Mouse (Mus musculus): ENCODE measurements around the gene Irf2. TPM values are rescaled to one million over a fixed set of nuclear protein-coding genes. Genes with fewer than 3 reads are reported as not detected.

Gene Irf2
- polyA plus RNA-seq, 1 experiment from 2014 or later = 27.0 TPM

DNA sequence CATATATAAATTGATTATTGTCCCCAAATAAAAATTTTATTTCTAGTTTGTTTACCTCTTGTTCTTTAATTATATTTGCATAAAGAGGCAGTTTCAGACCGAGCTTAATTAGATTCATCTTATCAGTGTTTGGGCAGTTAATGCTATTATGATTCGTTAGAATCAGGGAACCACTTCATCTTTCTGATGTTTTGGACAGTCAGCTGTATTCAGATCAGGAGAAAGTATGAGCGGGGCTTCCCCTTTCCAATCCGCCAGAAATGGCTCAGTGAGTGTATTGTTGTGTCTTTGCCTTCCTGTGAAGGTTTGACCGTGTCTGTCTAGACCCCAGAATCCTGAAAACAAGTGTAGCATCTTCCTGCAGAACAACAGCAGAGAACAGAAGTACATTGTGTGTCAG lies 97.4 kb downstream of the Irf2 start:
- H3K36me3 ChIP-seq (ENCODE audit: control insufficient read depth, insufficient read depth, low read length) = no peaks in the 10 kb centered on the region
- no peaks in the 10 kb centered on the region for H3K27me3 ChIP-seq (ENCODE audit: control insufficient read depth, insufficient read depth, low read length)
- TF ChIP-seq CTCF (IDR thresholded peaks at IDR 0.05; ENCODE audit: low read depth) = no peak
- no peak overlapping the region for H3K4me3 ChIP-seq (ENCODE audit: low read depth, low read length)
- H3K4me2 ChIP-seq (replicated peaks; ENCODE audit: low read depth) = no peak overlapping the region
- ATAC-seq (ENCODE audit: low FRiP score, low TSS enrichment) (no peak), DNase-seq (ENCODE audit: low spot score) (no peak)
- H3K9ac ChIP-seq (ENCODE audit: low read length) = no peak overlapping the region
- H3K27ac ChIP-seq (replicated peaks) = no peak overlapping the region
- WGBS = 77% methylated on average over 5 of the region's 5 CpGs
- H3K4me1 ChIP-seq (replicated peaks; ENCODE audit: control insufficient read depth, insufficient read depth) = peaks cover 2% of the 10 kb centered on the region; the same call in 1 of the 2 replicates
- no peaks in the 10 kb centered on the region for H3K9me3 ChIP-seq (ENCODE audit: control insufficient read depth, low read length)

DNA sequence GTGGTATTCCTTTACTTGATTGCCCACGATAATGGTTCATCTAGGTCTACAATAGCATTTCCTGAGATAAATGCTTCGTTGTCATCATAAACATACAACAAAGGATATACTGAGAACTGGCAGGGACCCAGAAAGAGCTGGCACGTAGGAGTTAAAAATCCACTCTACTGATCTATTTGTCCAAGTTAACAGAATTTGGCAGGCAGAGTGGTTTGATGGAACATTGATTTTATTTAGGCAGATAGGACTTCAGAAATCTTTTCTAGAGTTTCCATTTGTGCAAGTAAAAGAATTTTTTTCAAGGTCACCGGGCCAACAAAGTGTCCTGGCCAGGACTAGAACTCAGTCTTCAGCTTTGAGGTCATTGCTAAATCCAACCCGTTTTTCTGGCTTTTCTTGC lies 98.5 kb downstream of the Irf2 start:
- DNase-seq (ENCODE audit: low spot score) (no peak), ATAC-seq (ENCODE audit: low FRiP score, low TSS enrichment) (no peak)
- 72% methylated on average over 5 of the region's 5 CpGs for WGBS
- Histone ChIP-seq H3K4me3 (ENCODE audit: low read depth, low read length) (no peak overlapping the region), H3K9me3 (ENCODE audit: control insufficient read depth, low read length) (no peaks in the 10 kb centered on the region), H3K4me1 (replicated peaks; ENCODE audit: control insufficient read depth, insufficient read depth) (peaks cover 3% of the 10 kb centered on the region), H3K27ac (replicated peaks) (no peak overlapping the region), H3K4me2 (replicated peaks; ENCODE audit: low read depth) (no peak overlapping the region), H3K27me3 (ENCODE audit: control insufficient read depth, insufficient read depth, low read length) (no peaks in the 10 kb centered on the region), H3K9ac (ENCODE audit: low read length) (no peak overlapping the region), H3K36me3 (ENCODE audit: control insufficient read depth, insufficient read depth, low read length) (no peaks in the 10 kb centered on the region)
- TF ChIP-seq EP300 (optimal IDR thresholded peaks at IDR 0.05) = no peak
- TF ChIP-seq CTCF (IDR thresholded peaks at IDR 0.05; ENCODE audit: low read depth) = no peak

DNA sequence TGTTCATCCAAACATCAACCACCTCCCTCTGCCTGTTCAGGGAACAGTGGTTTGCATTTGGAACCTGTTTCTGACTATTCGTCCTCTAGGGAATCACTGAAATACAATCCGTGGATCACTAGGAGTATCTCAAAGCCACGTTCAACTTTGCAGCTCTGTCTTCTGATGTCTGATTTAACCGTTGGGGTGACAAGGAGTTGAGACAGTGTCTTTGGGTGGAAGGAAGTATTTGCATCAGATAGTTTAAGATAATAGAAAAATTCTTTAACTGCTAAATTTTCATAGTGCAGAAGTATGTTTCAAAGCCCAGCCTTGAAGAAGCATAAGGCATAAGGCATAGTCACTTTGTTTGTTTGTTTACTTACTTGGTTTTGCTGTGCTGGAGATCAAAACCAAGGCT lies 100.9 kb downstream of the Irf2 start:
- ATAC-seq (ENCODE audit: low FRiP score, low TSS enrichment) (no peak), DNase-seq (ENCODE audit: low spot score) (no peak)
- TF ChIP-seq EP300 (optimal IDR thresholded peaks at IDR 0.05) (no peak), CTCF (IDR thresholded peaks at IDR 0.05; ENCODE audit: low read depth) (no peak)
- 89% methylated on average over 4 of the region's 4 CpGs for WGBS
- Histone ChIP-seq H3K4me1 (replicated peaks; ENCODE audit: control insufficient read depth, insufficient read depth) (peaks cover 4% of the 10 kb centered on the region; the same call in 1 of the 2 replicates), H3K36me3 (ENCODE audit: control insufficient read depth, insufficient read depth, low read length) (no peaks in the 10 kb centered on the region), H3K4me3 (ENCODE audit: low read depth, low read length) (no peak overlapping the region), H3K9me3 (ENCODE audit: control insufficient read depth, low read length) (no peaks in the 10 kb centered on the region), H3K4me2 (replicated peaks; ENCODE audit: low read depth) (no peak overlapping the region), H3K27me3 (ENCODE audit: control insufficient read depth, insufficient read depth, low read length) (no peaks in the 10 kb centered on the region), H3K9ac (ENCODE audit: low read length) (no peak overlapping the region), H3K27ac (replicated peaks) (no peak overlapping the region)

DNA sequence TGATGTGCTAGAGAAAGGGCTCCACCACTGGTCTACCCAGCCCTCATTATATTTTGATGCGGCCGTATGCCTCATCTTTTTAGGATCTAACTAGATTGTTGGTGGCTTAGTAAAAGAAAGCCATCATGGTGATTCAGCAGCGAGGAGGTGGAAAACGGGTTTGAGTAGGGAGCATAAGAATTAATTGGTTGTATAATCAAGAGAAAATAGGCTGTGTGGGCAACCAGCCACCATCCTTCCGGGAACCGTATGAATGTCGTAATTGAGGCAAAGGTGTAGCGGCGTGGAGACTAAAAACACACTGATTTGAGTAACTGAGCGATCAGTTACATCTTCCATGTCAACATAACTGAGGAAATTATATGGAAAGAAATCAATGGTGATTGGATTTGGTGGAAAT lies 101.3 kb downstream of the Irf2 start:
- Histone ChIP-seq H3K27me3 (ENCODE audit: control insufficient read depth, insufficient read depth, low read length) (no peaks in the 10 kb centered on the region), H3K9ac (ENCODE audit: low read length) (no peak overlapping the region), H3K36me3 (ENCODE audit: control insufficient read depth, insufficient read depth, low read length) (no peaks in the 10 kb centered on the region), H3K27ac (replicated peaks) (no peak overlapping the region), H3K4me3 (ENCODE audit: low read depth, low read length) (no peak overlapping the region), H3K4me1 (replicated peaks; ENCODE audit: control insufficient read depth, insufficient read depth) (peaks cover 4% of the 10 kb centered on the region; the same call in 1 of the 2 replicates), H3K4me2 (replicated peaks; ENCODE audit: low read depth) (no peak overlapping the region), H3K9me3 (ENCODE audit: control insufficient read depth, low read length) (no peaks in the 10 kb centered on the region)
- TF ChIP-seq CTCF (IDR thresholded peaks at IDR 0.05; ENCODE audit: low read depth) = no peak
- TF ChIP-seq EP300 (optimal IDR thresholded peaks at IDR 0.05) = no peak
- WGBS = 89% methylated on average over 10 of the region's 10 CpGs
- DNase-seq (ENCODE audit: low spot score) = no peak
- ATAC-seq (ENCODE audit: low FRiP score, low TSS enrichment) = no peak

DNA sequence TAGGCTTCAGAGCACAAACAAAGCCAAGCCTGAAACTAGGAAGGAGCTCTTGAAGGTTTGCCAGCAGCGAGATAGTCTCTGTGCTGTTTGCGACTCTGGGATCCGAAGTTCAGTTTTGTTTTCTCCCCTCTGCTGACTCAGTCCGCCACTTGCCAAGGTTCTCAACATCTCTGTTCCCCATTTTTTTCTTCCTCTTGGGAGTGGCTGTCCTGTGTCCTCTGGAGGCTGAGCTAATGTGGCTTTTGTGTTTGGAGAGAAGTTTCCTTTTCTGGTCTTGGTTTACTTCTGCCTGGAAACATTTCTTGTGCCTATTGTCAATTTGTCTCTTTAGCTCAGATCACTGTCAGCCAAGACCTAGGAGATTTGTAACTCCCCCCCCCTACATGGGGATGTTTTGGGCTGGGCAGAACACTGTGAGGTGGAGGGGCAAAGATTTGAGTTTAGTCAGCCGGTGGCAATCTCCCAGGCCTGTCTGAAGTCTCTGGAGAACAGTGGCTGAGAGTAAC lies 103.2 kb downstream of the Irf2 start:
- H3K4me3 ChIP-seq (ENCODE audit: low read depth, low read length) = no peak overlapping the region
- DNase-seq (ENCODE audit: low spot score) (peak; percentile 67), ATAC-seq (ENCODE audit: low FRiP score, low TSS enrichment) (peak; percentile 84)
- H3K9ac ChIP-seq (ENCODE audit: low read length) = 0 out of 2 replicates have a peak overlapping the region, but pooled peaks have one; percentile 35
- TF ChIP-seq EP300 (optimal IDR thresholded peaks at IDR 0.05) (no peak), CTCF (IDR thresholded peaks at IDR 0.05; ENCODE audit: low read depth) (no peak)
- peak overlapping the region; percentile 20; the same call in 1 of the 2 replicates for H3K4me2 ChIP-seq (replicated peaks; ENCODE audit: low read depth)
- peaks cover 6% of the 10 kb centered on the region; the same call in 1 of the 2 replicates for H3K36me3 ChIP-seq (ENCODE audit: control insufficient read depth, insufficient read depth, low read length)
- H3K27me3 ChIP-seq (ENCODE audit: control insufficient read depth, insufficient read depth, low read length) = no peaks in the 10 kb centered on the region
- peaks cover 4% of the 10 kb centered on the region; the same call in 1 of the 2 replicates for H3K4me1 ChIP-seq (replicated peaks; ENCODE audit: control insufficient read depth, insufficient read depth)
- no peaks in the 10 kb centered on the region for H3K9me3 ChIP-seq (ENCODE audit: control insufficient read depth, low read length)
- peak overlapping the region; percentile 92 for H3K27ac ChIP-seq (replicated peaks)
- 3% methylated on average over 5 of the region's 5 CpGs for WGBS

DNA sequence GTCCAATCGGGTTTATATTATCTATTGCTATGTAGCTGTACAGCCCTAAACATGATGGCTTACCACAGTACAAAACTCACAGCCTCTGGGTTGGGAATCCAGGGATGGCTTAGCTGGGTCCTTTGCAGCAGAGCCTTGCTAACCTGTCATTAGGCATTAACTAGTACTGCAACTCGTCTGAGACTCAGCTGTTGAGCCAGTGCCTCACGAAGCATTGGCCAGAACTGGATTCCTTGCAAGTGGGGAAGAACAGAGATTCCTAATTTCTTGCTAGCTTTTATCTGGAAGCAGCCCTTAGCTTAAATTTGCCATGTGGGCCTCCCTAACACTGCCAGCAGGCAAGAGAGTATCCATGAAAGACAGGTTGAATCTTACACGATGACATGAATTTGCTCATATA lies 104.3 kb downstream of the Irf2 start:
- 79% methylated on average over 4 of the region's 4 CpGs for WGBS

More for the DNA sequence above, 104.3 kb downstream of the Irf2 start:
- Histone ChIP-seq H3K4me2 (replicated peaks; ENCODE audit: low read depth) (no peak overlapping the region), H3K9ac (ENCODE audit: low read length) (no peak overlapping the region), H3K4me1 (replicated peaks; ENCODE audit: control insufficient read depth, insufficient read depth) (peaks cover 4% of the 10 kb centered on the region; the same call in 1 of the 2 replicates), H3K27ac (replicated peaks) (peak overlapping the region; percentile 92), H3K36me3 (ENCODE audit: control insufficient read depth, insufficient read depth, low read length) (peaks cover 7% of the 10 kb centered on the region; the same call in 1 of the 2 replicates), H3K9me3 (ENCODE audit: control insufficient read depth, low read length) (no peaks in the 10 kb centered on the region), H3K27me3 (ENCODE audit: control insufficient read depth, insufficient read depth, low read length) (no peaks in the 10 kb centered on the region), H3K4me3 (ENCODE audit: low read depth, low read length) (no peak overlapping the region)
- ATAC-seq (ENCODE audit: low FRiP score, low TSS enrichment) (no peak), DNase-seq (ENCODE audit: low spot score) (no peak)
- TF ChIP-seq EP300 (optimal IDR thresholded peaks at IDR 0.05) (no peak), CTCF (IDR thresholded peaks at IDR 0.05; ENCODE audit: low read depth) (no peak)
